Mouse (Mus musculus) small intestine, adult 2 months (tissue): ENCODE data around the gene Nek8.

Experiments used
- CTCF ChIP-seq: fragments of 200-500 bp; IDR thresholded peaks from 2 replicates; pipeline ENCODE4 v1.5.1; 2012; ENCODE audit warnings: low read depth, mild to moderate bottlenecking, control low read depth, inconsistent platforms, low read length, moderate library complexity, mixed read lengths; ENCODE audit not compliant: insufficient replicate concordance, insufficient read length; ENCODE audit errors: extremely low read depth
- POLR2A ChIP-seq: fragments of 200-500 bp; IDR thresholded peaks from 2 replicates; pipeline ENCODE4 v1.6.1; 2012; ENCODE audit warnings: low read depth, mild to moderate bottlenecking, control low read depth, inconsistent platforms, low read length, moderate library complexity

DNA sequence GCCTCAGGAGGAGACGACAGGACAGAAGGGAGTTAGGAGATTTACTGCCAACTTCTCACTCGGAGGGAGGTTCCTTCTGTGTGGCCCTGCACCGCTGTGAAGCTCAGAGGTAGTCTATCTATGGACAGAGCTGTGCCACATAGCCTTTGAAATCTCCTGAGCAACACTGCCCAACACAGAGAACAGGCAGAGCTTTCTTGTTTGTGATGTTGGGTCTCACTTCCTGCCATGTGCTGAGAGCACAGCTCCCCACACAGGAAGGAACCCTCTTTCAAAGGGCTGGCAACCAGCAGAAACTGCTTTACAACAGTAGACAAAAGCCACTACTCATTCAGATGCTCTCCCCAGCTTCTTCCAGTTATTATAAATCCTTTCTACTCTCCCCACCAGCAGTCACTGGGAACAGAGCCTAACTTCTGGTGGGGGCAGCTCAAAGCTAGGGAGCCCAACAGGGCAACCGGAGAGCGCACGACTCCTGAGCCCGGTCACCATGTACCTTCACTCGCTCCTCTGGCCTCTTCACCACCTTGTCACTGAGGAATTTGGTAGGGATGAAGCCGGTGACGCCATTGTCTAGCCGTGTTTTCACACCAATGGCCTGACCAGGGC lies 39.3 kb upstream of the Nek8 start:
- TF ChIP-seq CTCF (no peak), POLR2A (no peak)
